Mouse (Mus musculus): Measurements from ENCODE around the gene Dmbx1. TPM values are rescaled to one million over a fixed set of nuclear protein-coding genes. Genes with fewer than 3 reads are reported as not detected.
A peak's percentile ranks its signal among the peaks of the same experiment; 100 is the strongest.

The Dmbx1 gene
- 1.6 and 2.0 TPM in 2 replicates for polyA plus RNA-seq (2015; fragmentation: Nextera tagmentation; extraction: Ambion mirVana)

GRCm38 (mm10) chr4:115939295-115940102, at the start of gene Dmbx1:
TSS of gene Dmbx1 (minus strand) at chr4:115939926.
- no peak for ATAC-seq (ENCODE audit: low read depth)
- peak within 1 kb of the TSS; percentile 24 for H3K4me3 ChIP-seq
- peaks cover 100% of the 10 kb centered on the region for H3K27me3 ChIP-seq
- no peaks in the 10 kb centered on the region for H3K36me3 ChIP-seq
- peak within 1 kb of the TSS; percentile 46 for H3K4me2 ChIP-seq
- under 1% methylated on average over 71 of the region's 71 CpGs for WGBS
- H3K4me1 ChIP-seq (replicated peaks), result peaks cover 33% of the 10 kb centered on the region
- H3K9me3 ChIP-seq, result no peaks in the 10 kb centered on the region
- H3K27ac ChIP-seq (replicated peaks), result no peak within 1 kb of the TSS
- H3K9ac ChIP-seq, result no peak within 1 kb of the TSS

DNA sequence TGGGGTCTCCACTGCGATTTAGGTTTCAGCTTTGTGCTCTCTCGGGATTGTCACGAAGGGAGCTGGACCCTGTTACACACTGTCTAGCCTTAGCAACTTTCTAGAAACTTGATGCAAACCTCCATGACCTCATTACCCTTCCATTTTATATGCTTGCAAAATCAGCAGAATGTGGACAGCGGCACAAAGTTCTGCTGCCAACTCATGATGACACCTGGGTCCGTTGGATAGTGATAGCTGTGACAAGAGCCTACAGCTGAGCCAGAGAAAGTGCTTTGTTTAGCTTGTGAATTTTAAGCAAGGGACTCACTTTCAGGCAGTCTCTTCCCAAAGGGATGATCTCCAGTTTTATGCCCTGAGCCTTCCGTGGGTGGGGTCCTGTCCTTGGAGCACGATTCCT, 49.7 kb upstream of the Dmbx1 start:
- peaks cover 50% of the 10 kb centered on the region for H3K27me3 ChIP-seq
- H3K4me1 ChIP-seq (replicated peaks), result no peaks in the 10 kb centered on the region
- no peaks in the 10 kb centered on the region for H3K36me3 ChIP-seq
- no peak overlapping the region for H3K9ac ChIP-seq
- 79% methylated on average over 7 of the region's 7 CpGs for WGBS
- no peaks in the 10 kb centered on the region for H3K9me3 ChIP-seq
- no peak overlapping the region for H3K4me2 ChIP-seq
- H3K27ac ChIP-seq (replicated peaks), result no peak overlapping the region
- ATAC-seq (ENCODE audit: low read depth), result no peak
- no peak overlapping the region for H3K4me3 ChIP-seq

- Histone ChIP-seq H3K27ac (replicated peaks) (no peak overlapping the region), H3K36me3 (no peaks in the 10 kb centered on the region), H3K4me3 (no peak overlapping the region), H3K9me3 (no peaks in the 10 kb centered on the region), H3K9ac (no peak overlapping the region), H3K4me2 (no peak overlapping the region), H3K27me3 (peaks cover 59% of the 10 kb centered on the region), H3K4me1 (replicated peaks) (no peaks in the 10 kb centered on the region)
- no peak for ATAC-seq (ENCODE audit: low read depth)
- 71% methylated on average over 5 of the region's 5 CpGs for WGBS
Measured at GRCm38 (mm10) chr4:115987858-115988530, 48.3 kb upstream of the Dmbx1 start.

GRCm38 (mm10) chr4:115987436-115987835, 47.7 kb upstream of the Dmbx1 start:
- ATAC-seq (ENCODE audit: low read depth), result no peak
- Histone ChIP-seq H3K4me2 (no peak overlapping the region), H3K4me1 (replicated peaks) (no peaks in the 10 kb centered on the region), H3K9ac (no peak overlapping the region), H3K36me3 (no peaks in the 10 kb centered on the region), H3K27me3 (peaks cover 65% of the 10 kb centered on the region), H3K9me3 (no peaks in the 10 kb centered on the region), H3K27ac (replicated peaks) (no peak overlapping the region), H3K4me3 (no peak overlapping the region)
- 92% methylated on average over 1 of the region's 1 CpGs for WGBS

DNA sequence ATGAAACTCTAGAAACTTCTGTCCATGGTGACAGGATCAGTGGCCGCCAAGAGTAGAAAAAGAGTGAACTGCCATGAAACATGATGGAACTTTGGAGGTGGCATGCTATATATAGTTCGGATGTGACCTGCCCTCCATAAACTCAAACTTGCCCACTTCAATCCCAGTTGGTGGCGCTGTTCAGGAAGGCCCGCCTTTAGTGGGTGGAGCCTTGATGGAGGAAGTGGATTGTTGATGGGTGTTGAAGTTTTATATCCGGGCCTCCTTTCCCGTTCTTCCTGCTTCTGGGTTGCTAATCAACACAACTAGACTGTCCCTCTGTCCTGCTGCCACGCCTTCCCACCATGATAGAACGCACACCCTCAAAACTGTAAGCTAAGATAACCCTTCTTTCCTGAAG, 45.2 kb upstream of the Dmbx1 start:
- Histone ChIP-seq H3K4me1 (replicated peaks) (peaks cover 7% of the 10 kb centered on the region), H3K9me3 (no peaks in the 10 kb centered on the region), H3K4me2 (no peak overlapping the region), H3K27me3 (peaks cover 85% of the 10 kb centered on the region), H3K36me3 (no peaks in the 10 kb centered on the region), H3K9ac (no peak overlapping the region), H3K27ac (replicated peaks) (no peak overlapping the region), H3K4me3 (no peak overlapping the region)
- 40% methylated on average over 8 of the region's 8 CpGs for WGBS
- ATAC-seq (ENCODE audit: low read depth), result no peak

- Histone ChIP-seq H3K4me3 (no peak overlapping the region), H3K27ac (replicated peaks) (no peak overlapping the region)
Measured at GRCm38 (mm10) chr4:115984111-115984510, 44.4 kb upstream of the Dmbx1 start.

DNA sequence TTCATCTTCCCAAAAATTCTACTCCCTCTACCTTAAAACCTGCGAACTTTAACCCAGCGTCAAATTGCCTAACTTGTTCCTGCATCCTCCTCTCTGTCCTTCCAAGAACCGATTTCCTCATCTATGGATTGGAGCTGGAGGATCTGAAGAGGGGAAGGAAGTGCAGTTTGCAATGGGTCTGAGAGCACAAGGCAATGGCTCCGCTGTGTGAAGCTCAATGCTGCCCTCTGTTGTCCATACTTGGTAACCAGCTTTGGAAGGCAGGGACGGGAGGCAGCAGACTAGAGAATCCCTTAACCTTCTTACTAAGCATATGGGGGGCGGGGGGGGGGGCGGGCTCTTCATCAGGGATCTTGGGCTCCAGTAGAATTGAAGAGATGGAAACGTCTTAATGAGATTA, 41.0 kb upstream of the Dmbx1 start:
- Histone ChIP-seq H3K4me3 (no peak overlapping the region), H3K4me2 (no peak overlapping the region), H3K27ac (replicated peaks) (no peak overlapping the region), H3K27me3 (peaks cover 96% of the 10 kb centered on the region), H3K36me3 (no peaks in the 10 kb centered on the region), H3K9ac (no peak overlapping the region), H3K9me3 (no peaks in the 10 kb centered on the region), H3K4me1 (replicated peaks) (peaks cover 40% of the 10 kb centered on the region)
- 0 out of 2 replicates have a peak, but pooled peaks have one; percentile 30 for ATAC-seq (ENCODE audit: low read depth)
- under 1% methylated on average over 8 of the region's 8 CpGs for WGBS

More at GRCm38 (mm10) chr4:115984111-115984510, 44.4 kb upstream of the Dmbx1 start:
- no peaks in the 10 kb centered on the region for H3K9me3 ChIP-seq
- no peak overlapping the region for H3K9ac ChIP-seq
- 2% methylated on average over 13 of the region's 13 CpGs for WGBS
- no peaks in the 10 kb centered on the region for H3K36me3 ChIP-seq
- no peak overlapping the region for H3K4me2 ChIP-seq
- peaks cover 15% of the 10 kb centered on the region for H3K4me1 ChIP-seq (replicated peaks)
- H3K27me3 ChIP-seq, result peaks cover 87% of the 10 kb centered on the region
- ATAC-seq (ENCODE audit: low read depth), result no peak

- Histone ChIP-seq H3K27ac (replicated peaks) (no peak overlapping the region), H3K9me3 (no peaks in the 10 kb centered on the region), H3K4me2 (peak overlapping the region; percentile 59), H3K4me1 (replicated peaks) (peaks cover 43% of the 10 kb centered on the region), H3K4me3 (peak overlapping the region; percentile 30), H3K36me3 (no peaks in the 10 kb centered on the region), H3K27me3 (peaks cover 96% of the 10 kb centered on the region), H3K9ac (peak overlapping the region; percentile 47)
- peak; percentile 21; the same call in 1 of the 2 replicates for ATAC-seq (ENCODE audit: low read depth)
- 0% methylated on average over 39 of the region's 39 CpGs for WGBS
Measured at GRCm38 (mm10) chr4:115979437-115979836, 39.7 kb upstream of the Dmbx1 start.

DNA sequence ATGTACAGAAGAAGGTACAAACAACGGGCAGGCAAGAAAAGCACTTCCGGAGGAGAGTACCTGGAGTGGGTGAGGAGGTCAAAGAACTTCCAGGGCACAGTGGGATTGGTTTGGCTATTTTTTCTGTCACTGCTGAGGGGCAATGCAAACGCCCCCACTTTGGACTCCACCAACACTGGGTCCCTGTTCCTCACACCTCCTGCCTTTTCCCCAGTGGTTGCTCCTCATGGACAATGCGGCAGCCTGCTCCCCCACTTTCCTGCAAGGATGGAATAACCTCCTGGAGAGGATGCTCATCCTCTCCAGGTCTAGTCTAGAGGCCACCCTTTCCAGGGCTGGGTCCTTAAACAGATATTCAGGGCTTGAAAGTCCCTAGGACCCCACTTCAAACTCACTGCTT, 39.2 kb upstream of the Dmbx1 start:
- Histone ChIP-seq H3K4me3 (peak overlapping the region; percentile 30), H3K9ac (no peak overlapping the region), H3K9me3 (no peaks in the 10 kb centered on the region), H3K27ac (replicated peaks) (no peak overlapping the region), H3K4me1 (replicated peaks) (peaks cover 43% of the 10 kb centered on the region), H3K36me3 (no peaks in the 10 kb centered on the region), H3K27me3 (peaks cover 96% of the 10 kb centered on the region), H3K4me2 (peak overlapping the region; percentile 59)
- no peak for ATAC-seq (ENCODE audit: low read depth)
- 7% methylated on average over 4 of the region's 4 CpGs for WGBS

DNA sequence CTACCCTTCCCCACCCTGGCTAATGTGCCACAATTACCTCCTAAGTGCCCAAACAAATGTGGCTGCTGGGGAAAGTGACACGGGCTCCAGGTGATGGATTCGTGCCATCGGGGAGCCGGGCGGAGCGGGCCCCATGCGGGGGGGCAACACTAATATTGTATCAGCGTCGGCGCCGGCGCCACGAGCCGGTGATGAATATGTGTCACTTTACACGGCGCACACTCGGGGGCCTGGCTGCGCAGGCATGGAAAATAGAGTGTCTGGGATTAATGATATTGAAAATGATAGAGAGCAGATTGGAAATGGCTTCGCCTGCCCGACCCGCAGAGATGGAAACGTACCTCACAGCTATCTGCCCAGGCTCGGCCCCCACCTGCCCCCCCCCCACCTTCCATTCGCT, 32.8 kb upstream of the Dmbx1 start:
- Histone ChIP-seq H3K9ac (no peak overlapping the region), H3K27me3 (peaks cover 100% of the 10 kb centered on the region), H3K9me3 (no peaks in the 10 kb centered on the region), H3K36me3 (no peaks in the 10 kb centered on the region), H3K4me2 (peak overlapping the region; percentile 20), H3K4me3 (no peak overlapping the region), H3K4me1 (replicated peaks) (peaks cover 27% of the 10 kb centered on the region), H3K27ac (replicated peaks) (no peak overlapping the region)
- 28% methylated on average over 24 of the region's 24 CpGs for WGBS
- no peak; the same call in 1 of the 2 replicates for ATAC-seq (ENCODE audit: low read depth)

DNA sequence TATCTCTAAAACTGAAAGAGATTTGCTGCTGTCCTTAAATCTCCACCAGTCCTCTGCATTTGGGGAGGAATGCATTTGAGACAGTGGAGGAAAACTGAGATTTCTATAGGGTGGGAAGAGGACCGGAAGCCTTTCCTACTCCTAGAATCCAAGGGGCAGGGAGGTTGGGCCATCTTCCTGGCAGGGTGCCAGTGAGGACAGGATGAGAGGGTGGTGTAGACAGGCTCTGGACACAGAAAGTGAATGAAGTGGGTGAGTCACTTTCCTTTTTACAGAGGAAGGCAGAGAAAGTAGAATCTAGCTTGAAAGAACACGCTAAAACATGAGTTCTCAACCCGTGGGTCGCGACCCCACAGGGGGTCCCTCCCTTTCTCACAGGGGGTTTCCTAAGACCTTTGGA, 24.7 kb upstream of the Dmbx1 start:
- no peak for ATAC-seq (ENCODE audit: low read depth)
- no peak overlapping the region for H3K4me3 ChIP-seq
- H3K36me3 ChIP-seq, result no peaks in the 10 kb centered on the region
- no peak overlapping the region for H3K9ac ChIP-seq
- peaks cover 37% of the 10 kb centered on the region for H3K4me1 ChIP-seq (replicated peaks)
- H3K27me3 ChIP-seq, result peaks cover 99% of the 10 kb centered on the region
- H3K4me2 ChIP-seq, result no peak overlapping the region
- no peak overlapping the region for H3K27ac ChIP-seq (replicated peaks)
- H3K9me3 ChIP-seq, result no peaks in the 10 kb centered on the region
- WGBS, result 10% methylated on average over 5 of the region's 5 CpGs

GRCm38 (mm10) chr4:115963751-115964150, 24.0 kb upstream of the Dmbx1 start:
- peak overlapping the region; percentile 90 for H3K4me2 ChIP-seq
- H3K27ac ChIP-seq (replicated peaks), result no peak overlapping the region
- H3K36me3 ChIP-seq, result no peaks in the 10 kb centered on the region
- H3K9ac ChIP-seq, result no peak overlapping the region
- no peak for ATAC-seq (ENCODE audit: low read depth)
- no peak overlapping the region for H3K4me3 ChIP-seq
- H3K27me3 ChIP-seq, result peaks cover 97% of the 10 kb centered on the region
- 8% methylated on average over 6 of the region's 6 CpGs for WGBS
- peaks cover 37% of the 10 kb centered on the region for H3K4me1 ChIP-seq (replicated peaks)
- H3K9me3 ChIP-seq, result no peaks in the 10 kb centered on the region

All from neural tube, embryonic 13.5 days (tissue).